Mouse (Mus musculus): ENCODE results near the gene 3110009E18Rik. TPM values are rescaled to one million over a fixed set of nuclear protein-coding genes. Genes with fewer than 3 reads are reported as not detected.

3110009E18Rik gene
- polyA plus RNA-seq (2017; shearing (Covaris generic)) = 10 to 100 TPM; 22.8 to 24.5 TPM

DNA sequence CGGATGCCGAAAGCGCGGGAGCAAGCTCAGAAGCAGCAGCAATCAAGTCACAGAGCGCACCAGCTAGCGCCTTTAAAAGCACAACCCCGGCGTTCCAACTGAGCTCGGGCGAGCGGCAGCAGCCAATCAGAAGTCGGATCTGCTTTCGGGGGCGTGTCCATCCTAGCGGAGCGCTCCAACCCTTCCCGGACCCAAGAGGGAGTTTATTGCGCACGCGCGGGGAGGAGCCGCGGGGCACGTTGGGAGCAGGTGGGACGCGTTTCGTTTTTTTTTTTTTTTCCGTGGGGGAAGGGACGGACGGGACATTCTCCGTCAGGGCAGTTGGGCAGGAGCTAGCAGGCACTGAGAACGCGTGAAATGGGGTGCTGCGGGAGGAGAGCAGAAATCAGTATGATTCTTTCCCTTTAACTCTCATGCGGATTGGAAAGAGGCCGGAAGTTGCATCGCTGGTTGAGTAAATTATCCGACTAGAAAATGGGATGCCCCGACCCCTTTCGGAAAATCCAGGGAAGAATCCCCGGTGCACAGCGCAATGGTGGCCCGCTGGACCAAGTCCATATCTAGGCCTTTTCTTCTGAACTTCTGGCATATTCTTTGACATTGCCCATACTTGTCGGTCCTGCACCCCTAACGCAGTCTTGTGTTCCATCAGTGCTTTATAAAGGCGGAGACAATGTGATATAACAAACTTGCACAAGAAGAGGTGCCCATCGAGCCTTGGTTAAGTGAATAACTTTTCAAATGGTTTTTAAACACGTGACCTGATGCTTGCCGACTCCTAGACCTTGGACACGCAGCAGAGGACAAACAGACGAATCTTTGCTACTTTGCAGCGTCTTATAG is at the start of gene 3110009E18Rik, which contains the start of gene Dbi:
3110009E18Rik (plus strand) TSS at position 219 of the 843 bp plus-strand sequence.
Dbi (minus strand) TSS at position 110 of the 843 bp plus-strand sequence.

DNA sequence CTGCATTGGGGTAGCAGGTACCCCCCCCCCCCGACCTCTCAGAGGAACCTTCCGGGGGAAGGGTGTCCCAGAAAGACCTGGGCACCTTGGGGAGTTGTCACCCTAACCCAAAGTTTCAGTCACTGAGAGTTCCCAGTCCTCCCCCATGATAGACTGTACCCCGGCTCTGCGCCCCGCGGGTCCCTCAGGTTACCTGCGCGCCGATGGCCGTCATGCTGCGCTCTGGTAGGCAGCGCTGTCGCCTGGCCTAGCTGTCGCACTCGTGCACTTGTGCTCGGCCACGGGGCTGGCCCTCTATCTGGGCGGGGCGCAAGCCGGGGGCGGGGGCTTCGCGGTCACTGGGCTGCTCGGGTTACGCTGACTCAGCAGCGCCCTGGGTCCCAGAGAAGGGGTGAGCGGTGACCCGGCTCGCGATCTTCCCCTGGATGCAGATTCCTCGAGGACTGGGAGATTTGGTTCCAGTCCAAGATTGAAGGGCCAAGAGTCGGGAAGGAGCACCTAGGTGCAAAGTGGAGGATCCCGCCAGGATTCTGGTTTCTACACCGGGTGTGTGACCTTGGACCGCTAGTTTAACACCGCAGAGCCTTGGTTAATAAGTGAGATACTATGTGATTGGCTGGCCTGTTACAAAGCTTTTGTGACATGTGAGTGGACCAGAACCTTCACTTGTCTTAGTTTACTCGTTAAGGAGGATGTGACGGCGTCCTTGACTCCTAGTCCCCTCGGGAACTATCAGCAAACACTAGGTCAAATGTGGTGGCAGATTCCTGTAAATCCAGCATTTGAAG is 47.3 kb upstream of the 3110009E18Rik start, which contains the start of gene Tmem37:
Tmem37 (minus strand) TSS at position 556 of the 788 bp plus-strand sequence.

Other genes starting within 250 kb of the 3110009E18Rik start
- gene Tmem177, start 208.0 kb upstream of the 3110009E18Rik start, polyA plus RNA-seq (2017; shearing (Covaris generic)) = 1 to 10 TPM; 6.7 to 6.8 TPM
- gene Cfap221, start 124.0 kb upstream of the 3110009E18Rik start, polyA plus RNA-seq (2017; shearing (Covaris generic)) = not detected
- gene Sctr, start 114.3 kb upstream of the 3110009E18Rik start, polyA plus RNA-seq (2017; shearing (Covaris generic)) = under 1 TPM in 1 of 2 experiments, not detected in 1; 0.71 TPM
- gene Tmem37, start 47.1 kb upstream of the 3110009E18Rik start, polyA plus RNA-seq (2017; shearing (Covaris generic)) = 10 to 100 TPM in 1 of 2 experiments, 1 to 10 TPM in 1; 1.2 to 10.9 TPM
- 100 to 1,000 TPM; 120 to 164 TPM for gene Dbi, start 109 bp upstream of the 3110009E18Rik start, polyA plus RNA-seq (2017; shearing (Covaris generic))
- gene Steap3, start 151.5 kb downstream of the 3110009E18Rik start, polyA plus RNA-seq (2017; shearing (Covaris generic)) = under 1 TPM; 0.52 to 0.99 TPM
- gene C1ql2, start 219.4 kb downstream of the 3110009E18Rik start, polyA plus RNA-seq (2017; shearing (Covaris generic)) = under 1 TPM in 1 of 2 experiments, not detected in 1; 0.23 TPM

Measured in inflammation-experienced regulatory T-cells (primary cell).